Mouse (Mus musculus): ENCODE measurements around the gene Atf4. TPM values are rescaled to one million over a fixed set of nuclear protein-coding genes. Genes with fewer than 3 reads are reported as not detected.

Atf4 gene
- total and polyA plus RNA-seq, 3 experiments: 51.4 to 146 (median 81.2) TPM

DNA sequence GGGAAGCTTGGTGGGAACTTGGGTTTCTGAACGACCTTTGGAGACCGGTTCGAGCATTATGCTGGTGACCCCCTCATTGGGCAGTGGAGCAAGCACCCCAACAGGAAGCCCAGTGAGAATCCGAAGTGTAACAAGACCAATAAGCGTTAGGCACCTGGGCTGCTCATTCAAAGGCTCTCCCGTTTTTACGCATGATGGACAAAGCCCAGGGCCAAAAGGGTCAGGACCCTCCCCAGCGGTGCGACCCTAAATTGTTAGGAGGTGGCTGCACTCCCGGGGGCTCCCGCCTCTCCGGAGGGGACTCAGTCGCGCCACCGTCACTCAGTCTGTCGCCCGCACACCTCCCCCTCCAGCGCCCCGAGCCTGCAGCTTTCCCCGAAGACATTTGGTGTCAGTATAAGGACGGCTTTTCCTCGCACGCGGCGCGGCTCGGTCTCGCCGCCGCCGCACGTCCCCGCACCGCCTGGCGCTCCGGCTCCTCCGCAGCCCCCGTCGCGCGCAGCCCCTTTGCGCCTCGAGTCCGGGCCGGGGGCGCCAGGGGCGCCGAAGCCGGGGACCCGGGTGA, 31.9 kb downstream of the Atf4 start, which contains the start of gene Cacna1i:
Gene Cacna1i (plus strand): TSS at position 388 of the 565 bp plus-strand sequence.
- no peak within 1 kb of the TSS for H3K4me3 ChIP-seq (ENCODE audit: low read depth, low read length)
- peaks cover 21% of the 10 kb centered on the region for H3K27me3 ChIP-seq (ENCODE audit: insufficient read depth, low read length)
- no peaks in the 10 kb centered on the region for H3K36me3 ChIP-seq (replicated peaks)
- ATAC-seq (ENCODE audit: extremely low read depth, insufficient number of reproducible peaks, low FRiP score, poor library complexity, severe bottlenecking) (no peak), DNase-seq (ENCODE audit: low spot score) (no peak)
- TF ChIP-seq POLR2AphosphoS5 (IDR thresholded peaks at IDR 0.05; ENCODE audit: insufficient replicate concordance, low read depth, low read length) (no peak), GATA1 (IDR thresholded peaks at IDR 0.05; ENCODE audit: borderline replicate concordance, low read length) (no peak), TAL1 (conservative IDR thresholded peaks at IDR 0.05; ENCODE audit: low read depth, low read length) (no peak), CTCF (IDR thresholded peaks at IDR 0.05; ENCODE audit: low read depth, low read length) (no peak), GATA2 (IDR thresholded peaks at IDR 0.05; ENCODE audit: borderline replicate concordance, low read depth, low read length) (no peak)
- H3K4me1 ChIP-seq (ENCODE audit: insufficient read depth, low read depth, low read length): no peaks in the 10 kb centered on the region; the same call in 1 of the 2 replicates
- no peaks in the 10 kb centered on the region for H3K9me3 ChIP-seq (replicated peaks)

DNA sequence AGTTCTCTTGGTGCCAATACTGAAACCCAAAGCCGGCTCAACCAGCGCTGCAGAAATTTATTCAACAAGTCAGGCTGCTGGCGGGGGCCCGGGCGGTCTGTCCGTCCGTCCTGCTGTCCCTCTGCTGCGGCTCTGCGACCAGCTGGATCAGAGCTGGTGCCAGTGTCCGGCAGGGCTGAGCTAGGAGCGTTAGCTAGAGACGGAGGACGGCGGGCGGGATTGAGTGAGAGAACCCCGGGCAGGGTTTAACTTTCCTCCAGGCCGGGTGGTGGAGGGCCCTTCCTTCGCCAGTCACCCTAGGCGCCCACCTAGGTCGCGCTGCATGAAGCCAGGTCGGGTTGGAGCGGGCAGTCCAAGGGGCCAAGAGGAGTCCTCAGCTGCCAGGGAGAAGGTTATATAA, 33.1 kb downstream of the Atf4 start:
- ATAC-seq (ENCODE audit: extremely low read depth, insufficient number of reproducible peaks, low FRiP score, poor library complexity, severe bottlenecking) (no peak), DNase-seq (ENCODE audit: low spot score) (no peak)
- no peaks in the 10 kb centered on the region; the same call in 1 of the 2 replicates for H3K4me1 ChIP-seq (ENCODE audit: insufficient read depth, low read depth, low read length)
- peaks cover 17% of the 10 kb centered on the region for H3K27me3 ChIP-seq (ENCODE audit: insufficient read depth, low read length)
- H3K4me3 ChIP-seq (ENCODE audit: low read depth, low read length): no peak overlapping the region
- TF ChIP-seq POLR2AphosphoS5 (IDR thresholded peaks at IDR 0.05; ENCODE audit: insufficient replicate concordance, low read depth, low read length) (no peak), GATA2 (IDR thresholded peaks at IDR 0.05; ENCODE audit: borderline replicate concordance, low read depth, low read length) (no peak), TAL1 (conservative IDR thresholded peaks at IDR 0.05; ENCODE audit: low read depth, low read length) (no peak), GATA1 (IDR thresholded peaks at IDR 0.05; ENCODE audit: borderline replicate concordance, low read length) (no peak), CTCF (IDR thresholded peaks at IDR 0.05; ENCODE audit: low read depth, low read length) (no peak)
- H3K9me3 ChIP-seq (replicated peaks): no peaks in the 10 kb centered on the region
- H3K36me3 ChIP-seq (replicated peaks): no peaks in the 10 kb centered on the region

DNA sequence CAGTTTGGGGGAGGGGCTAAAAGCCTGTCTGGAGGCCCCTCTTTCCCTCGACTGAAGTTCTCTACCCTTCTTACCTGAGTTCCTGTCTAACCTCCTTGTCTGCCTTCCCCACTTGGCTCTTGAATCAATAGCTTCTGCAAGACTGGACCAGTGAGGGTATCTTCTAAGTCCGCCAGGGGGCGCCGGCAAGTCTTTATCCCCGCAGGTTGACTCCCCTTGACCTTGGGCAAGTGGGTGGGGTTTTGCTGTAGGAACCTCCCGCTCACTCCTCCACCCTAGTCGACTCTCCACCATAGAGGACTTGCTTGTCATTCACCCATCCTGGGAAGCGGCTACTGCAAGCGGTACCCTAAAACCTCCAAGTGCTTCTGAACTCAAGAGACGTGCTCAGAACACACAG, 34.5 kb downstream of the Atf4 start:
- no peak for TF ChIP-seq GATA2 (IDR thresholded peaks at IDR 0.05; ENCODE audit: borderline replicate concordance, low read depth, low read length)
- peak; percentile 29; the same call in 1 of the 2 replicates for TF ChIP-seq CTCF (IDR thresholded peaks at IDR 0.05; ENCODE audit: low read depth, low read length)
- TF ChIP-seq POLR2AphosphoS5 (IDR thresholded peaks at IDR 0.05; ENCODE audit: insufficient replicate concordance, low read depth, low read length): no peak

DNA sequence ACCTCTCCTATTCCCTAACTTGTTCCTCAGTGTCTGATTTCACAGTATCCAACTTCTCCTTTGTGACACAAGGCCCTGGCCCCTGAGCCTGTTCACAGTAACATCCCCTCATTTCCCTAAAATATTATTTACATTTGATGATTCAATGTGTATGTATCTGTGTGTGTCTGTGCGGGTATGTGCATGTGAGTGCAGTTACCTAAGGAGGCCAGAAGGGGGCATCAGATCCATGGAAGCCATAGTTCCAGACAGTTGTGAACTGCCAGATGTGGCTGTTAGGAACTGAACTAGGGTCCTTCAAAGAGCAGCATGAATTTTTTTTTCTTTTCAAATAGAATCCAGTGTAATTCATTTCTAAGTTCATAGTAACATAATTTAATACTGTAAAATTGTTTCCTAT, 42.2 kb downstream of the Atf4 start:
- H3K27me3 ChIP-seq (ENCODE audit: insufficient read depth, low read length): peaks cover 9% of the 10 kb centered on the region
- H3K9me3 ChIP-seq (replicated peaks): peaks cover 3% of the 10 kb centered on the region; the same call in 1 of the 2 replicates
- ATAC-seq (ENCODE audit: extremely low read depth, insufficient number of reproducible peaks, low FRiP score, poor library complexity, severe bottlenecking): no peak
- no peaks in the 10 kb centered on the region for H3K4me1 ChIP-seq (ENCODE audit: insufficient read depth, low read depth, low read length)
- 0 out of 2 replicates have a peak, but pooled peaks have one; percentile 4 for TF ChIP-seq CTCF (IDR thresholded peaks at IDR 0.05; ENCODE audit: low read depth, low read length)
- no peak for TF ChIP-seq GATA2 (IDR thresholded peaks at IDR 0.05; ENCODE audit: borderline replicate concordance, low read depth, low read length)
- no peak overlapping the region for H3K4me3 ChIP-seq (ENCODE audit: low read depth, low read length)
- no peak for DNase-seq (ENCODE audit: low spot score)
- H3K36me3 ChIP-seq (replicated peaks): no peaks in the 10 kb centered on the region

More for the DNA sequence above, 34.5 kb downstream of the Atf4 start:
- no peaks in the 10 kb centered on the region for H3K9me3 ChIP-seq (replicated peaks)
- DNase-seq (ENCODE audit: low spot score) (peak; percentile 57), ATAC-seq (ENCODE audit: extremely low read depth, insufficient number of reproducible peaks, low FRiP score, poor library complexity, severe bottlenecking) (no peak)
- H3K4me1 ChIP-seq (ENCODE audit: insufficient read depth, low read depth, low read length): no peaks in the 10 kb centered on the region; the same call in 1 of the 2 replicates
- H3K27me3 ChIP-seq (ENCODE audit: insufficient read depth, low read length): peaks cover 15% of the 10 kb centered on the region
- H3K36me3 ChIP-seq (replicated peaks): no peaks in the 10 kb centered on the region
- H3K4me3 ChIP-seq (ENCODE audit: low read depth, low read length): no peak overlapping the region

DNA sequence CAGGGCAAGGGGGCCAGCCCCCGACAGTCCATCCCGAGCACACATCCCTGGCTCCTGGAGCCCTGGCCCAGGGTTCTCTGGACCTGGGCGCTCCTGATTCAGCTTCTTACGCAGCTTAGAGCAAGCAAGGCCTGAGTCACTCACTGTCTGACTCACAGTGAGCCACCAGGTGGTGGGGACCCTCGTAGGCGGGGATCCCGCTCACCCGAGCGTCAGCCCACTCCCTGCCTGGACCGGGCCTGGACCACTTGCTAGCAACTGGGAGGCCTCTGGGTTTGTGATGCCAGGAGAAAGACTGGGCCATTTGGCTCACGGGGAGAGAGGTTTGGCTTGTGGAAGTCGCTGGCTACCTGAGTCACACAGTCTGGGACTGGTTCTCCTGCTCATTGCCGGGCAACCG, 48.8 kb downstream of the Atf4 start:
- Histone ChIP-seq H3K4me3 (ENCODE audit: low read depth, low read length) (no peak overlapping the region), H3K9me3 (replicated peaks) (no peaks in the 10 kb centered on the region), H3K36me3 (replicated peaks) (no peaks in the 10 kb centered on the region), H3K4me1 (ENCODE audit: insufficient read depth, low read depth, low read length) (no peaks in the 10 kb centered on the region), H3K27me3 (ENCODE audit: insufficient read depth, low read length) (peaks cover 17% of the 10 kb centered on the region)
- DNase-seq (ENCODE audit: low spot score) (no peak), ATAC-seq (ENCODE audit: extremely low read depth, insufficient number of reproducible peaks, low FRiP score, poor library complexity, severe bottlenecking) (no peak)
- TF ChIP-seq TAL1 (conservative IDR thresholded peaks at IDR 0.05; ENCODE audit: low read depth, low read length): no peak
- TF ChIP-seq CTCF (IDR thresholded peaks at IDR 0.05; ENCODE audit: low read depth, low read length): no peak
- no peak for TF ChIP-seq GATA1 (IDR thresholded peaks at IDR 0.05; ENCODE audit: borderline replicate concordance, low read length)
- no peak for TF ChIP-seq GATA2 (IDR thresholded peaks at IDR 0.05; ENCODE audit: borderline replicate concordance, low read depth, low read length)
- TF ChIP-seq POLR2AphosphoS5 (IDR thresholded peaks at IDR 0.05; ENCODE audit: insufficient replicate concordance, low read depth, low read length): no peak

DNA sequence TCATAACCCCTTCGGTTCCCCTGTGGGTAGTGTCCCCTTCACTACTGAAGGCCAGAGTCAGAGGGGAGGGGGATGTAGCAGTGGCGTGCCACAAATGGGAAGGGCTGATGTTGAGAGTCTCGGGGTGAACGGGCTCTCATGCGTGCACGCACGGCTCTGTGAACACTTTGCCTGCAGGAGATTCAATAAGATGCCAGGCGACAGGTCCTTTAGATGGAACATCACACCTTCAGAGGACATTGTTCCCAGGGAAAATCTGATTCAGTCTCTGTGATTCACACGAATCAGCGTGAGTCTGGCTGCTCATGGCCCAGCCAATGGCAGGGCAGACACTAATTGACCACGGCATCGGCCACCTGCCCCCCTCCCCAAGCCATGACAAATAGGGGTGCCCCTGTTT, 49.2 kb downstream of the Atf4 start:
- no peak for DNase-seq (ENCODE audit: low spot score)
- no peak for ATAC-seq (ENCODE audit: extremely low read depth, insufficient number of reproducible peaks, low FRiP score, poor library complexity, severe bottlenecking)
- H3K27me3 ChIP-seq (ENCODE audit: insufficient read depth, low read length): peaks cover 17% of the 10 kb centered on the region

More for the DNA sequence above, 49.2 kb downstream of the Atf4 start:
- Histone ChIP-seq H3K36me3 (replicated peaks) (no peaks in the 10 kb centered on the region), H3K9me3 (replicated peaks) (no peaks in the 10 kb centered on the region), H3K4me1 (ENCODE audit: insufficient read depth, low read depth, low read length) (no peaks in the 10 kb centered on the region), H3K4me3 (ENCODE audit: low read depth, low read length) (no peak overlapping the region)
- TF ChIP-seq GATA2 (IDR thresholded peaks at IDR 0.05; ENCODE audit: borderline replicate concordance, low read depth, low read length) (no peak), CTCF (IDR thresholded peaks at IDR 0.05; ENCODE audit: low read depth, low read length) (no peak), GATA1 (IDR thresholded peaks at IDR 0.05; ENCODE audit: borderline replicate concordance, low read length) (no peak), POLR2AphosphoS5 (IDR thresholded peaks at IDR 0.05; ENCODE audit: insufficient replicate concordance, low read depth, low read length) (no peak), TAL1 (conservative IDR thresholded peaks at IDR 0.05; ENCODE audit: low read depth, low read length) (no peak)

Data from G1E (cell line).